Mouse (Mus musculus) small intestine, adult 2 months (tissue): ENCODE data around the gene Sardh. TPM values are rescaled to one million over a fixed set of nuclear protein-coding genes. Genes with fewer than 3 reads are reported as not detected.

Experiments used
- H3K27ac ChIP-seq: fragments of 200-500 bp; 2 replicates; pipeline ENCODE4 v1.5.1; 2012; ENCODE audit warnings: low read depth, low read length, control low read depth, inconsistent platforms; ENCODE audit not compliant: insufficient read depth
- H3K27me3 ChIP-seq: fragments of 200-500 bp; 2 replicates; pipeline ENCODE4 v1.6.1; 2012; ENCODE audit warnings: mild to moderate bottlenecking, moderate library complexity, low read length, inconsistent platforms; ENCODE audit not compliant: control insufficient read depth, insufficient read depth
- H3K36me3 ChIP-seq: fragments of 200-500 bp; 2 replicates; pipeline ENCODE4 v1.6.1; 2012; ENCODE audit warnings: mild to moderate bottlenecking, low read length, control low read depth, inconsistent platforms; ENCODE audit not compliant: control insufficient read depth, insufficient read depth
- H3K4me1 ChIP-seq: fragments of 200-500 bp; 2 replicates; pipeline ENCODE4 v1.6.1; 2012; ENCODE audit warnings: low read length, inconsistent platforms, mixed read lengths; ENCODE audit not compliant: control insufficient read depth, insufficient read depth, insufficient read length
- H3K4me3 ChIP-seq: fragments of 200-500 bp; 2 replicates; pipeline ENCODE4 v1.5.1; 2012; ENCODE audit warnings: low read depth, mild to moderate bottlenecking, control low read depth, inconsistent platforms, low read length, moderate library complexity
- CTCF ChIP-seq: fragments of 200-500 bp; IDR thresholded peaks from 2 replicates; pipeline ENCODE4 v1.5.1; 2012; ENCODE audit warnings: low read depth, mild to moderate bottlenecking, control low read depth, inconsistent platforms, low read length, moderate library complexity, mixed read lengths; ENCODE audit not compliant: insufficient replicate concordance, insufficient read length; ENCODE audit errors: extremely low read depth
- POLR2A ChIP-seq: fragments of 200-500 bp; IDR thresholded peaks from 2 replicates; pipeline ENCODE4 v1.6.1; 2012; ENCODE audit warnings: low read depth, mild to moderate bottlenecking, control low read depth, inconsistent platforms, low read length, moderate library complexity
- WGBS: fragments of 180-500 bp; shearing (Covaris S2); methylation state at CpG from one replicate; pipeline ENCODE4 v1.1.7; 2018; 5-methylcytosine and 5-hydroxymethylcytosine counted together
- polyA plus RNA-seq: library from polyadenylated mRNA; depleted of rRNA; stranded (reverse); fragments of >200 nt; gene quantifications from 2 replicates; pipeline ENCODE4 v1.2.3, GENCODE M21; 2012; rRNA removed

The Sardh gene
- 9.3 and 13.1 TPM in 2 replicates for polyA plus RNA-seq

- peaks cover 14% of the 10 kb centered on the region for H3K4me1 ChIP-seq
- TF ChIP-seq POLR2A (no peak), CTCF (no peak)
- H3K4me3 ChIP-seq, result peak within 1 kb of the TSS; percentile 5; the same call in 1 of the 2 replicates
- 55% methylated on average over 2 of the region's 2 CpGs for WGBS
- no peaks in the 10 kb centered on the region for H3K36me3 ChIP-seq
- no peaks in the 10 kb centered on the region for H3K27me3 ChIP-seq
- H3K27ac ChIP-seq, result peak within 1 kb of the TSS; percentile 65
Measured at GRCm38 (mm10) chr2:27248211-27248610, at the start of gene Sardh. Sardh (minus strand) TSS chr2:27248337.

GRCm38 (mm10) chr2:27296656-27297406 lies 48.7 kb upstream of the Sardh start:
- H3K36me3 ChIP-seq, result peaks cover 36% of the 10 kb centered on the region; the same call in 1 of the 2 replicates
- H3K4me1 ChIP-seq, result no peaks in the 10 kb centered on the region
- no peak for TF ChIP-seq POLR2A
- no peak for TF ChIP-seq CTCF
- 55% methylated on average over 9 of the region's 9 CpGs for WGBS
- no peak overlapping the region for H3K27ac ChIP-seq
- H3K27me3 ChIP-seq, result no peaks in the 10 kb centered on the region
- H3K4me3 ChIP-seq, result no peak overlapping the region

GRCm38 (mm10) chr2:27294777-27295176 lies 46.6 kb upstream of the Sardh start:
- peaks cover 46% of the 10 kb centered on the region for H3K36me3 ChIP-seq
- no peaks in the 10 kb centered on the region for H3K4me1 ChIP-seq
- H3K27me3 ChIP-seq, result no peaks in the 10 kb centered on the region
- no peak overlapping the region for H3K4me3 ChIP-seq
- TF ChIP-seq POLR2A (no peak), CTCF (no peak)
- 88% methylated on average over 3 of the region's 3 CpGs for WGBS
- no peak overlapping the region for H3K27ac ChIP-seq

- no peak overlapping the region for H3K27ac ChIP-seq
- 25% methylated on average over 3 of the region's 3 CpGs for WGBS
Measured at GRCm38 (mm10) chr2:27289019-27289418, 40.9 kb upstream of the Sardh start.

GRCm38 (mm10) chr2:27286971-27287710 lies 39.0 kb upstream of the Sardh start:
- Histone ChIP-seq H3K4me1 (peaks cover 12% of the 10 kb centered on the region), H3K27ac (no peak overlapping the region), H3K4me3 (no peak overlapping the region), H3K36me3 (peaks cover 39% of the 10 kb centered on the region), H3K27me3 (no peaks in the 10 kb centered on the region)
- no peak for TF ChIP-seq POLR2A
- TF ChIP-seq CTCF, result no peak
- 85% methylated on average over 7 of the region's 7 CpGs for WGBS

More at GRCm38 (mm10) chr2:27289019-27289418, 40.9 kb upstream of the Sardh start:
- no peak overlapping the region for H3K4me3 ChIP-seq
- peaks cover 48% of the 10 kb centered on the region for H3K36me3 ChIP-seq
- no peaks in the 10 kb centered on the region for H3K27me3 ChIP-seq
- peaks cover 10% of the 10 kb centered on the region for H3K4me1 ChIP-seq
- TF ChIP-seq CTCF, result peak; percentile 75; the same call in 1 of the 2 replicates
- TF ChIP-seq POLR2A, result no peak

GRCm38 (mm10) chr2:27284441-27284840 lies 36.3 kb upstream of the Sardh start:
- WGBS, result 41% methylated on average over 7 of the region's 7 CpGs
- no peaks in the 10 kb centered on the region for H3K27me3 ChIP-seq
- H3K4me3 ChIP-seq, result no peak overlapping the region
- H3K36me3 ChIP-seq, result peaks cover 28% of the 10 kb centered on the region
- peaks cover 12% of the 10 kb centered on the region for H3K4me1 ChIP-seq
- H3K27ac ChIP-seq, result peak overlapping the region; percentile 47
- no peak for TF ChIP-seq POLR2A
- no peak for TF ChIP-seq CTCF

- Histone ChIP-seq H3K27me3 (no peaks in the 10 kb centered on the region), H3K36me3 (peaks cover 39% of the 10 kb centered on the region), H3K27ac (no peak overlapping the region), H3K4me3 (no peak overlapping the region), H3K4me1 (peaks cover 12% of the 10 kb centered on the region)
- TF ChIP-seq CTCF (no peak), POLR2A (no peak)
- WGBS, result 93% methylated on average over 9 of the region's 9 CpGs
Measured at GRCm38 (mm10) chr2:27281771-27282170, 33.6 kb upstream of the Sardh start.
